Mouse (Mus musculus) NIH3T3 (cell line): ENCODE data around the gene Pip4k2b.

Experiments
- DNase-seq: peaks from one replicate; pipeline ENCODE4 v3.0.0-alpha.2; 2012; ENCODE audit warnings: low read depth

The Pip4k2b gene

GRCm38 (mm10) chr11:97694921-97695711 is 49.4 kb downstream of the Pip4k2b start:
- peak; percentile 86 for DNase-seq

DNA sequence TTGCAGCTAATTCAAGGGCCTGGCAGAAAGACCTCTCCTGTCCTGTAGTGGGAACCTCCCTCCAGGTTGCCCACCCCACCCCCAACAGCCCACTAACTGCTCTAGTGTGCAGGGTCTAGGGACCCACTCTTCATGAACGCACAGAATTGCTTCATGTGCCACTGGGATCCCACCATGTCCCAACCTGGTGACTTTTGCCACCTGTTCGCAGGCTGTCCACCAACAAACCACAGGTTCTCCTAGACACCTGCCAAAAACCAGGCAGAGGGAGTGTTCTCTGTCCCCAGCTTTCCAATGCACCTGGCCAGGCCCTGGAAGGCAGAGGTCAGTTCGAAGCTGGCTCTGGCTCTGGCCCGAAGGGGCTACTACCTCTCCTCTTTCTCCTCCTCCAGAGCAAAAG is 50.1 kb downstream of the Pip4k2b start:
- no peak for DNase-seq

GRCm38 (mm10) chr11:97689861-97690260 is 54.6 kb downstream of the Pip4k2b start:
- peak; percentile 62 for DNase-seq

DNA sequence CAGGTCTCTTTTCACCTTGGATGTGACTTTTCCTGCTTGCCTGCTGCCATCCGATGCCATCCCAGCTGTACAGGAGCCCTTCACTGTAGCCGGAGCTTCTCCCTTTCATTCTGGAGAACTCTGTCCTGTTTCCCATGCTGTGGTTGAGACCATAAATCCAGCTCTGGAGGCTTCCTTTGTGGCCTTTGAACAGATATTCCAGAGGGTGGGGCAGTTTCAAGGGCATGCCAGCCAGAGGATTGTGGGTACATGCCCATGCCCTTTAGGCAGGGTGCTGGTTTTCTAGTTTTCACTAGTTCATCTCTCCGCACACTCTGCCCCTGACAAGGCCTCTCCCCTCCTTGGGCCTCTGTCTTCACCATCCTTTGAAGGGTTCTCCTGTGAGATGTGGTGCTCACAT is 57.4 kb downstream of the Pip4k2b start:
- no peak for DNase-seq

DNA sequence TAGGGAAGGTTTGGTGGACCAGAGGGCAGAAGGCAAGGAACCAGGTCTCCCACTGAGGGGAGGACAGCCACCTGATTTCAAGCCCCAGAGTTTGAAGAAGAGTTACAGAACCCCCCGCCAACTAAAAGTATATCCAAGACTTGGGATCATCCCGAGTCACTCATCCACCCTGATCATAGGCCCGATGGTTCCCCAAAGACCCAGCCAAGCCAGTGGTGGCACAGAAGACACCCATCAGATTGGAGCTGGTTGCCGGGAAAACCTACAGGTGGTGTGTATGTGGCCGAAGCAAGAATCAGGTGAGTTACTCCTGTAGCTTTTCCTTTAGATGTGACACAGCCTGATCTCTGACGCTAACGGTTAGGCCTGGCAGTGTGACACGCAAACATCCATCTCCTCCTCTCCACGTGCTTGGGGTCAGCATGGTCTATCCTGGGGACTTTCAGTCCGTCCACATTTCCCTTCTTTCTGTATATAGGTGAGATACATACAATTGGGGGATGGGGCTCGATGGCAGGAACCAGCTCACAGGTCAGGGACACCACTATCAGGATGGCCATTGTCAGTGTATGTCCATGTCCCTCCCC is 58.1 kb downstream of the Pip4k2b start:
- no peak for DNase-seq

- DNase-seq, result peak; percentile 85
Observed at GRCm38 (mm10) chr11:97685613-97686321, 58.7 kb downstream of the Pip4k2b start, which contains the start of gene Cisd3. Gene Cisd3 (plus strand): TSS chr11:97685826.

GRCm38 (mm10) chr11:97684766-97685165 is 59.7 kb downstream of the Pip4k2b start:
- DNase-seq, result no peak

GRCm38 (mm10) chr11:97684063-97684680 is 60.3 kb downstream of the Pip4k2b start:
- DNase-seq, result no peak

DNA sequence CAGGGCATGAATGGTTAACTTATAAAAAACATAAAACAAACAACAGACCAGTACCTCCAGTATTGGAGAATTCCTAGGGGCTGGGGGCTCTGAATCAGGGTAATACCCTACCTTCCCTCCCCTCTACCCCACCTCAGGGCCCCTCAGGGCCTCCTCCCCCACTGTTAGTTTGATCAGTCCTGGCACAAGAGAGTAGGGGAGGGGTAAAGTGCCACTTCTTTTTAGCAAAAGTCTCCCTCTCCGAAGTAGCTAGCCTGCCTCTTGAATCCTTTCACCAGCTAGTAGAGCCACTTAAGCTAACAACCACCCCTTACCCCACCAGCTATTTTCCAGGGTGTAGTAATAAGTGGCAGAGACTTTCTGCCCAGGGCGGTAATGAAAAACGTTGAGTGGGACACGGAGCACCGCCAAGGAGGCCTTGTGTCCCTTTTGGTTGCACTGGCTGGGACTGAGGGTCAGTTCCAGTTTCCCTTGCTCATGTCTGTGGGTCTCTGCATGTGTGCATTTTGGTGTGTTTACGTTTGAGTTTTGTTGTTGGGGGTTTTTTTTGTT is 61.9 kb downstream of the Pip4k2b start:
- no peak for DNase-seq

DNA sequence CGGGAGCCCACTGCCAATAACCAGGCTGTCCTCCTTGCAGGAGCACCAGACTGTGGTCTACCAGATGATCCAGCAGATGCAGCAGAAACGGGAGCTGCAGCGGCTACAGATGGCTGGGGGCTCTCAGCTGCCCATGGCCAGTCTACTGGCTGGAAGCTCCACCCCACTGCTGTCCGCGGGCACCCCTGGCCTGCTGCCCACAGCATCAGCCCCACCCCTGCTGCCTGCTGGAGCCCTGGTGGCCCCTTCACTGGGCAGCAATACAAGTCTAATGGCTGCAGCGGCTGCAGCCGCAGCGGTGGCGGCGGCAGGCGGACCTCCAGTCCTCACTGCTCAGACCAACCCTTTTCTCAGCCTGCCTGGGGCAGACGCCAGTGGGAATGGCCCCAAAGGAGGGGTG is 64.1 kb downstream of the Pip4k2b start:
- DNase-seq, result no peak

- DNase-seq, result no peak
Observed at GRCm38 (mm10) chr11:97678301-97678700, 66.2 kb downstream of the Pip4k2b start.

- DNase-seq, result no peak
Observed at GRCm38 (mm10) chr11:97677842-97678241, 66.7 kb downstream of the Pip4k2b start.

DNA sequence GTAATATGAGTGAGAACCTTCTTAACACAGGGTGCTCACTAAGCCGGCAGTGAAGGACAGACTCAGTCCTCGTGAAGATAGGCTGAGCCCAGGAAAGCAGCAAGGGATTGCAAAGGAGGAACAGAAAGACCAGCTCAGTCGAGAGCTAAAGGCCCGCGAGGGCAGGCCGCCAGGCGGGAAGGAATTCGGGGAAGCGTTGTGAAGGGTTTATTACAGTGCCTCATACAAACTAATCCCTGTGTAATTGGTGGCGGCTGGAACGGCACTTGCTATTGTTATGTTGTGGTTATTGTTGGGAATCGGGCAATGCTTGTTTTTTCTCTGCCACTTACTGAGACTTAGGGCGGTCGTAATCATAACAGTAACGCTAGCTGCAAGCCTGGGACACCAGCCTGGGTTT is 67.1 kb downstream of the Pip4k2b start:
- no peak for DNase-seq

- no peak for DNase-seq
Observed at GRCm38 (mm10) chr11:97676050-97676754, 68.3 kb downstream of the Pip4k2b start.

DNA sequence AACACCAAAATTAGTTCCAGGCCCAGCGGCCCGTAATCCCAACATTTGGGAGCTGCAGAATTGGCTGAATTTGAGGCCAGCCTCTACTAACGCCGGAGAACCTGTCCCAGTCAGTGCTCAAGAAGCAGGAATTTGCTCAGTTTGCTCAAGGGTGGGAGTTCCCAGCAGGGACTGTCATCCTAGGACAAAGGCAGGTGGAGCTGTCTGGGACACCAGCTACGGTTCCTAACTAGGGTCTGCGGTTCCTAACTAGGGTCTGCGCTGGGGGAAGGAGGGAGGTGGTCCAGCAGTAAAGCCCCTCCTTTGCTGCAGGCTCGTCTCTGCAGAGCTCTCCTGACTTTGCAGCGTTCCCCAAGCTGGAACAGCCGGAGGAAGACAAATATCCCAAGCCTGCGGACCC is 71.4 kb downstream of the Pip4k2b start:
- no peak for DNase-seq

- no peak for DNase-seq
Observed at GRCm38 (mm10) chr11:97671177-97671527, 73.4 kb downstream of the Pip4k2b start.

DNA sequence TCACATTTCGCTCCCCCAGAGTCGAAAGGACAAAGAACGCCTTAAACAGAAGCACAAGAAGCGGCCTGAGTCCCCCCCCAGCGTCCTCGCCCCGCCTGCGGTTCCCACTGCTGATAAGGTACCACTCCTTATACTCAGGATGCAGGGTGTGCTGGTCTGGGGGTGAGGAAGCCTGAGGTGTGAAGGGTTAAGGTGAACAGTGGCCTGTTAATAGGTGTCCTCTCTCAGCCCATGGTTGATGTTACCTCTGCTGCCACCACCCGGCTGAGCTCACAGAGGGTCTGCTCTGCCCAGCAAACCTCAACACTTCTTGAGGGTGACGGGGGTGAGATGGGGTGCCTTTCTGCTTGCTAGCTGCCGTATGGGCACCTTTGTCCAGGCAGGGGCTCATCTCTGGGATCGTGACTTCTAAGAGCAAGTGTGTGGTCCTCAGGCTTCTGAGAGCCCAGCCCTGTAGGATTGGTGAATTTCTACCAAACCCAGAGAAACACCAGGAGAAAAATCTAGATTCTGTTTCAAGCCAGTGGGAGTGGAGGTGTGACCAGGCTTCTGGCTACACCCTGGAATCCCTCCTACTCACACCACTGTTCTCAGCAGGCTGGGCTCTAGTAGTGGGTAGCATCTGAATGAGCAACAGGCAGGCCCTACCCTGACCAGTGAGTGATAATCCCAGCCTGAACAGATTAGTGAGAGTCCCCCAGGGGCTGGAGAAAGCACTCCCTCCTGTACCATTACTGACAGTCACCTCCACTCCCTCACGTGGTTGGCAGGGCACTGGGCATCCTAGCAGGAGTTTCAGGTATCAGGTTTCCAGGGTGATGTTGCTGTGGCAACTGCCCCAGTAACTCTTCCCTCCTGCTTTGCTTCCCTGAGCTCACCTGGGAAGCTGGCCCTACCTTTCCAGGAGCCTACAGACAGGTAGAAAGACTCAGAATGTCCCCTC is 74.0 kb downstream of the Pip4k2b start:
- no peak for DNase-seq

DNA sequence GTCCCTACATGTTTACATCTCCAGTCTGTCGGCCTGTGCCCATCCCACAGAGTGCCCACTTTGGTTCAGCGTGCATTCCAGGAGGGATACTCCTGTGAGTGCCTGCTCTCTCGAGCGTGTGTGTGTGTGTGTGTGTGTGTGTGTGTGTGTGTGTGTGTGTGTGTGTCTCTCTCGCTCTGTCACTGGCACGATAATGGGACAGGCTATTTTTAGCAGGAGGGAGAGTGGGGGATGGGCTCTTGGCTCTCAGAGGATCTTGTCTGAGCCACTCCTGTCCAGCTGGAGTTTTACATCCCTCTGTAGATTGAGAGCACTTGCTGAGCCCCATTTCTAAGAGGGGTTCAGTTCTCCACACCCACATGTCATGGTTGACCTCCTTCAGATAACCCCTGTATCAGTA is 74.7 kb downstream of the Pip4k2b start:
- DNase-seq, result no peak

DNA sequence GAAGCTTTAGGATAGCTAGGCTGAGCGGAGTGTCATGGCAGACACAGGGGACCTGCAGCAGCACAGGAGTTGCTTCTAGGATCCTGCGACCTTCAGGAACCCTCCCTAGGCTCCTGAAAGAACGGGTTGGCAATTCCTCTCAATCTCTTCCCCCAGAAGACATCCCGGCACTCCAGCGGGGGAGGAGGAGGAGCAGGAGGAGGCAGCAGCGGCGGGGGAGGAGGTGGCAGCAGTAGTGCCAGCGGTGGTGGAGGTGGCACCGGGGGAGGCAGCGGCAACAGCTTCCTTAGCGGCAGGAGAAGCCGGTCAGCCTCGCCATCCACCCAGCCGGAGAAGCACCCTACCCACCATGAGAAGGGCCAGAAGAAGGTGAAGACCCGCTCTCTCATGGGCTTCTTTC is 75.2 kb downstream of the Pip4k2b start:
- no peak for DNase-seq

DNA sequence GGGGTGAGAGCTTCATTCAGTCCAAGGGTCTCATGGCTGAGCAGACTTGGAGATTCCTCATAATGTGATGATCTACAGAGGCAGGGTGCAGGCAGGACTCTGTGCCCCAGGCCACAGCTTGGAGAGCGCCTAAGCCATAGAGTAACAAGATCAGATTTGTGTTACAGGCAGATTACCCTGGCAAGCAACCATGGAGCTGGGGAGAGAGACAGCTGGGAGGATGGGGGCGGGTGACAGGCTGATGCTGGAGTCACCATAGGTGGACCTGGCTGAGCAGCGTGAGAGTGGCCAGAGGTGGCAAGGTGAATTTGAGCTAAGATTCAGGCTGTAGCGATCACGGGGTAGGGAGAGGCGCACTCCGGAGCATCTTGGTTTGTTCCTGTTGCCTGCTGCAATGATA is 76.3 kb downstream of the Pip4k2b start:
- DNase-seq, result no peak

- no peak for DNase-seq
Observed at GRCm38 (mm10) chr11:97666794-97667193, 77.7 kb downstream of the Pip4k2b start.
